Comparison of ENCODE assay signal across 18 mouse cellular contexts in the genomic region with DNA sequence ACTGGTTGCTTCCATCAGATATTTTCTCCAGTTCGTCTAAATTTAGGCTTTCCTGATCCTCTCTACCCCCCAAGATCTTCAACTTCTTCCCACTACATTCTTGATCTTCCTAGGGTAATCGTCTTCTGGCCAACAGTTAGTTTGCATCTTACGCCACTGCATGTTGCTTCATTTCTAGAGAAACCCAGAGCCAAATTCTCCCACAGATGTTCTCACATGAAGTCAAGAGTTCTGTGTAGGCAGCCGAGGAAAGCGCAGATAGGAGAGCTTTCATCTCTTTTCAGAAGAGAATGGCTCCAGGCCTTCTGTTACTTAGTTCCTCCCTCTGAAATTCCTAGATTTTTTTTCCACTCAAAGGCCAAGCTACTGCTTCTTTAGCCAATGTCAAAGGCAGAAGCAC.
DNase-seq lines count a peak whose midpoint lies in the region; ATAC-seq and TF ChIP-seq lines count a peak whose summit lies in the region.
"Had no signal": no experiment of that assay in that cellular context is flagged by ENCODE, and none has a peak within 500 bp of the region (broad histone marks: within the 10 kb centered on the region; RNA-seq: fewer than 3 reads in every experiment).

No protein-coding gene starts in this region.

- no peak overlapping the region for H3K4me2 ChIP-seq in heart, embryonic 11.5 days
- H3K4me2 ChIP-seq: embryonic facial prominence, embryonic 12.5 days; hindbrain, embryonic 15.5 days; midbrain, embryonic 15.5 days had no signal

- WGBS in heart, embryonic 11.5 days (ENCODE audit: insufficient replicate concordance): 77% methylated on average over 5 of the region's 5 CpGs

- H3K9ac ChIP-seq in heart, embryonic 11.5 days (ENCODE audit: low read depth, low read length): no peak overlapping the region
- H3K9ac ChIP-seq: embryonic facial prominence, embryonic 12.5 days; hindbrain, embryonic 15.5 days; midbrain, embryonic 15.5 days had no signal

- no peak overlapping the region for H3K4me3 ChIP-seq in heart, embryonic 11.5 days (ENCODE audit: low read depth, low read length)
- no peak overlapping the region for H3K4me3 ChIP-seq in left cerebral cortex, adult 2 months
- H3K4me3 ChIP-seq: embryonic facial prominence, embryonic 12.5 days; forebrain, embryonic 10.5 days; hindbrain, embryonic 15.5 days; megakaryocyte, embryonic 14.5 days; midbrain, embryonic 15.5 days had no signal

- DNase-seq in heart, adult 9 months (ENCODE audit: low spot score in 2 of 2): peak; percentile 16 to 17
- DNase-seq in right cerebral cortex, adult 2 months (ENCODE audit: low spot score in 2 of 2): peak; percentile 5 to 14
- no peak for DNase-seq in right cerebral cortex, postnatal 25 days
- DNase-seq in left cerebral cortex, adult 2 months (ENCODE audit: extremely low spot score in 1 of 2, low spot score in 2 of 2): no peak
- DNase-seq in telencephalon, adult 2 months (ENCODE audit: low read depth, low spot score): peak; percentile 62
- no peak for DNase-seq in cerebellum, adult 11-12 months
- DNase-seq: cerebellum, adult 18-20 months; thymus, postnatal 25 days had no signal

- no peaks in the 10 kb centered on the region for H3K36me3 ChIP-seq in heart, embryonic 11.5 days (ENCODE audit: control insufficient read depth, insufficient read depth, low read length)
- H3K36me3 ChIP-seq: embryonic facial prominence, embryonic 12.5 days; forebrain, embryonic 10.5 days; G1E; hindbrain, embryonic 15.5 days; midbrain, embryonic 15.5 days had no signal

- no peak overlapping the region for H3K27ac ChIP-seq in heart, embryonic 11.5 days (ENCODE audit: low read depth, low read length)
- peak overlapping the region; percentile 69; the same call in 1 of the 2 replicates for H3K27ac ChIP-seq in left cerebral cortex, adult 2 months
- H3K27ac ChIP-seq: embryonic facial prominence, embryonic 12.5 days; forebrain, embryonic 10.5 days; hindbrain, embryonic 15.5 days; midbrain, embryonic 15.5 days; stomach, postnatal 0 days had no signal

- no peaks in the 10 kb centered on the region for H3K9me3 ChIP-seq in heart, embryonic 11.5 days (replicated peaks; ENCODE audit: control insufficient read depth, low read length)
- H3K9me3 ChIP-seq: embryonic facial prominence, embryonic 12.5 days; forebrain, embryonic 10.5 days; G1E; hindbrain, embryonic 15.5 days; midbrain, embryonic 15.5 days had no signal

- intact Hi-C loops in left cerebral cortex, adult 2 months (cut with DNase I): no loop called here

- TF ChIP-seq CTCF in left cerebral cortex, adult 2 months (IDR thresholded peaks at IDR 0.05): no peak

- H3K4me1 ChIP-seq in heart, embryonic 11.5 days (ENCODE audit: control insufficient read depth, insufficient read depth, low read length): no peaks in the 10 kb centered on the region
- H3K4me1 ChIP-seq: embryonic facial prominence, embryonic 12.5 days; forebrain, embryonic 10.5 days; hindbrain, embryonic 15.5 days; megakaryocyte, embryonic 14.5 days; midbrain, embryonic 15.5 days had no signal

- H3K27me3 ChIP-seq in heart, embryonic 11.5 days (ENCODE audit: control insufficient read depth, insufficient read depth, low read length): no peaks in the 10 kb centered on the region
- H3K27me3 ChIP-seq: embryonic facial prominence, embryonic 12.5 days; hindbrain, embryonic 15.5 days; megakaryocyte, embryonic 14.5 days; midbrain, embryonic 15.5 days had no signal

- no peak for ATAC-seq in heart, embryonic 11.5 days (replicated peaks; ENCODE audit: insufficient number of reproducible peaks, low FRiP score, low TSS enrichment)
- ATAC-seq: CD4-positive, CD25-positive, alpha-beta regulatory T cell, adult 4 months; intestine, embryonic 16.5 days; midbrain, embryonic 15.5 days had no signal

Comparison
In these comparisons a context has a peak if more than half of its experiments do, and no peak if none do; other contexts are left out.
1. DNase-seq: peak in heart, adult 9 months (2 of 2), right cerebral cortex, adult 2 months (2 of 2) and telencephalon, adult 2 months (single experiment); none in right cerebral cortex, postnatal 25 days (single experiment), left cerebral cortex, adult 2 months (0 of 2) and cerebellum, adult 11-12 months (single experiment).